Mouse (Mus musculus) hindbrain, postnatal 0 days (tissue): ENCODE measurements at regions not wholly inside any gene's neighbourhood (a gene's known extent, or its start where the extent isn't known, plus 50 kb on each side); places are given as distances from the start of the nearest gene placed in this dataset.

Experiments used
- ATAC-seq: fragments of 200-750 bp; cut with Nextera tagmentation; 2 replicates; pipeline ENCODE4 v1.8.0; 2017; ENCODE audit warnings: mild to moderate bottlenecking, moderate TSS enrichment, moderate library complexity
- DNase-seq: peaks from one replicate; pipeline ENCODE4 v3.0.0-alpha.2; 2015; ENCODE audit warnings: low spot score
- H3K27ac ChIP-seq: fragments of 300-500 bp; sonication (generic); 2 replicates; pipeline ENCODE4 v1.5.1; 2014; ENCODE audit warnings: mild to moderate bottlenecking
- H3K27me3 ChIP-seq: fragments of 300-500 bp; sonication (generic); 2 replicates; pipeline ENCODE4 v1.6.1; 2014; ENCODE audit warnings: low read length, mixed read lengths; ENCODE audit not compliant: insufficient read depth
- H3K36me3 ChIP-seq: fragments of 300-500 bp; sonication (generic); 2 replicates; pipeline ENCODE4 v1.6.1; 2014; ENCODE audit warnings: low read length, mixed read lengths; ENCODE audit not compliant: insufficient read depth
- H3K4me1 ChIP-seq: fragments of 300-500 bp; sonication (generic); 2 replicates; pipeline ENCODE4 v1.6.1; 2014; ENCODE audit warnings: antibody characterized with exemption, low read length, mixed read lengths; ENCODE audit not compliant: insufficient read depth
- H3K4me2 ChIP-seq: fragments of 300-500 bp; sonication (generic); 2 replicates; pipeline ENCODE4 v1.6.1; 2014; ENCODE audit warnings: low read depth, mild to moderate bottlenecking, low read length, moderate library complexity, mixed read lengths
- H3K4me3 ChIP-seq: fragments of 300-500 bp; sonication (generic); 2 replicates; pipeline ENCODE4 v1.5.1; 2014; ENCODE audit warnings: low read length
- H3K9ac ChIP-seq: fragments of 300-500 bp; sonication (generic); replicated peaks from 2 replicates; pipeline ENCODE4 v1.6.1; 2014; ENCODE audit warnings: mild to moderate bottlenecking, low read length, moderate library complexity, mixed read lengths
- H3K9me3 ChIP-seq: fragments of 300-500 bp; sonication (generic); 2 replicates; pipeline ENCODE4 v1.6.1; 2016; ENCODE audit warnings: low read length, mixed read lengths
- CTCF ChIP-seq: IDR thresholded peaks from 2 replicates; pipeline ENCODE4 v1.5.1; 2016; ENCODE audit warnings: antibody characterized with exemption, control low read depth, low read depth
- WGBS: fragments of 180-500 bp; shearing (Covaris S2); extraction: QIAGEN DNeasy Blood & Tissue Kit; methylation state at CpG from one replicate; pipeline ENCODE4 v1.1.7; 2014; 5-methylcytosine and 5-hydroxymethylcytosine counted together

GRCm38 (mm10) chr12:97529556-97529955 lies 729.7 kb downstream of the Galc start:
- Histone ChIP-seq H3K9me3 (no peaks in the 10 kb centered on the region), H3K9ac (no peak overlapping the region), H3K27me3 (no peaks in the 10 kb centered on the region), H3K4me3 (no peak overlapping the region), H3K27ac (no peak overlapping the region), H3K4me2 (no peak overlapping the region), H3K36me3 (no peaks in the 10 kb centered on the region), H3K4me1 (no peaks in the 10 kb centered on the region)
- 0 out of 2 replicates have a peak, but pooled peaks have one; percentile 45 for ATAC-seq
- no peak for DNase-seq
- WGBS = 77% methylated on average over 4 of the region's 4 CpGs
- TF ChIP-seq CTCF = no peak

GRCm38 (mm10) chr12:97525931-97526330 lies 733.3 kb downstream of the Galc start:
- DNase-seq = no peak

GRCm38 (mm10) chr12:97519834-97520489 lies 739.3 kb downstream of the Galc start:
- Histone ChIP-seq H3K4me2 (no peak overlapping the region), H3K27ac (no peak overlapping the region), H3K27me3 (no peaks in the 10 kb centered on the region), H3K9me3 (no peaks in the 10 kb centered on the region), H3K36me3 (no peaks in the 10 kb centered on the region), H3K4me1 (no peaks in the 10 kb centered on the region), H3K9ac (no peak overlapping the region), H3K4me3 (no peak overlapping the region)
- ATAC-seq (no peak), DNase-seq (no peak)
- no peak for TF ChIP-seq CTCF
- 57% methylated on average over 4 of the region's 4 CpGs for WGBS

More at GRCm38 (mm10) chr12:97525931-97526330, 733.3 kb downstream of the Galc start:
- no peak for TF ChIP-seq CTCF
- Histone ChIP-seq H3K27ac (no peak overlapping the region), H3K36me3 (no peaks in the 10 kb centered on the region), H3K4me3 (no peak overlapping the region), H3K9me3 (no peaks in the 10 kb centered on the region), H3K27me3 (no peaks in the 10 kb centered on the region), H3K4me2 (no peak overlapping the region), H3K4me1 (no peaks in the 10 kb centered on the region), H3K9ac (no peak overlapping the region)
- 49% methylated on average over 1 of the region's 1 CpGs for WGBS
- ATAC-seq = no peak

- no peak for DNase-seq
- no peak for ATAC-seq
- no peaks in the 10 kb centered on the region for H3K4me1 ChIP-seq
- TF ChIP-seq CTCF = no peak
- H3K9ac ChIP-seq = no peak overlapping the region
- no peak overlapping the region for H3K27ac ChIP-seq
- 91% methylated on average over 2 of the region's 2 CpGs for WGBS
- no peaks in the 10 kb centered on the region for H3K27me3 ChIP-seq
- H3K9me3 ChIP-seq = no peaks in the 10 kb centered on the region
- no peak overlapping the region for H3K4me2 ChIP-seq
- no peaks in the 10 kb centered on the region for H3K36me3 ChIP-seq
- H3K4me3 ChIP-seq = no peak overlapping the region
These were observed 741.7 kb downstream of the Galc start for GRCm38 (mm10) chr12:97517534-97517933.

- no peaks in the 10 kb centered on the region for H3K27me3 ChIP-seq
- no peak overlapping the region for H3K4me3 ChIP-seq
- no peak overlapping the region for H3K27ac ChIP-seq
- H3K4me1 ChIP-seq = no peaks in the 10 kb centered on the region
- H3K9me3 ChIP-seq = no peaks in the 10 kb centered on the region
- no peak for DNase-seq
- H3K9ac ChIP-seq = no peak overlapping the region
- ATAC-seq = no peak
- H3K4me2 ChIP-seq = no peak overlapping the region
- H3K36me3 ChIP-seq = no peaks in the 10 kb centered on the region
- no peak for TF ChIP-seq CTCF
- 96% methylated on average over 5 of the region's 5 CpGs for WGBS
These were observed 743.5 kb downstream of the Galc start for GRCm38 (mm10) chr12:97515805-97516204.

- Histone ChIP-seq H3K9ac (no peak overlapping the region), H3K27ac (no peak overlapping the region), H3K27me3 (no peaks in the 10 kb centered on the region), H3K4me2 (no peak overlapping the region), H3K4me1 (no peaks in the 10 kb centered on the region), H3K4me3 (no peak overlapping the region), H3K9me3 (no peaks in the 10 kb centered on the region), H3K36me3 (no peaks in the 10 kb centered on the region)
- no peak for TF ChIP-seq CTCF
- ATAC-seq = peak; percentile 78
- 31% methylated on average over 9 of the region's 9 CpGs for whole genome bisulfite sequencing
- DNase-seq = peak; percentile 59
These were observed 747.4 kb downstream of the Galc start for GRCm38 (mm10) chr12:97511866-97512265.

GRCm38 (mm10) chr12:97501441-97501840 lies 757.8 kb downstream of the Galc start:
- Histone ChIP-seq H3K9ac (no peak overlapping the region), H3K4me1 (no peaks in the 10 kb centered on the region), H3K9me3 (no peaks in the 10 kb centered on the region), H3K27ac (no peak overlapping the region), H3K27me3 (no peaks in the 10 kb centered on the region), H3K36me3 (no peaks in the 10 kb centered on the region), H3K4me2 (no peak overlapping the region), H3K4me3 (no peak overlapping the region)
- WGBS = 67% methylated on average over 2 of the region's 2 CpGs
- no peak for TF ChIP-seq CTCF
- DNase-seq (no peak), ATAC-seq (no peak)
